Mouse (Mus musculus): ENCODE measurements around the gene Olfr1532-ps1. TPM values are rescaled to one million over a fixed set of nuclear protein-coding genes. Genes with fewer than 3 reads are reported as not detected.

The Olfr1532-ps1 gene
- polyA plus RNA-seq (2021; fragmentation: Nextera tagmentation) = not detected in 2 replicates
- long read RNA-seq, experiment 1 = 0 reads
- long read RNA-seq, experiment 2 = 0 reads

DNA sequence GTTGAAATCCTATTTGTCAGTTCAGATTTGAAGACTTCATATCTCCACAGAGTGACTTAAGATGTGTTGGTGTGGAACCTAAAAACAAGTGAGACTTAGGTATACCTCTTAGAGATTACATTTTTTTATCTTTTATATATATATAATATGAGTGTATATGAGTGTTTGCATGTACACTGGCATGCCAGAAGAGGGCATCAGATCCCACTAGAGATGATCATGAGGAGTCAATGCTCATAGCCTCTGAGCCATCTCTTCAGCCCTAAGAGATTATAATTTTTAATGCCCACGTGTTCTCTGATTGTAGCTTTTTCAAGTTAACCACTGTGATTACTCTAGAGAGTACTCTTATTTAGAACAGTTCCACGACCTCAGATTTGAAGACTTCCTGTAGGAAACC is at the start of gene Olfr1532-ps1:
Olfr1532-ps1 (plus strand) TSS at position 326 of the 400 bp plus-strand sequence.

DNA sequence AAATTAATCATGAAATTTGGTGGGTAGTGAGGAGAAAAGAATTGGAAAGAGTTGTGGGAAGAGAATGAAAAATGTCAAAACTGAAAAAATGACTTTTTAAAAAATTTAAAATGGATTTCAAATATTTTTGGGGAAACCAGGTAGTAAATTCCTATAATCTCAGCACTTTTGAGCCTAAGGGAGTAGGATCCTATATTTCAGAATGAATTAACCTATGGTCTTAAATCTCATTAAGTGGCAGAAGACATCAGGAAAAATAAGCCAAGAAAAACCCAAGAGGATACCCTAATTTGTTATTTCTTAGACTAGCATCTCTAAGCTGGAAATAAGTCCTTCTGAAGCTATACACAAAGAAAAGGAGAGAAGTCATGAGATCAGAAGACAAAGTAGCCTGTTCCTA is 44.9 kb upstream of the Olfr1532-ps1 start, which contains the start of gene Olfr704:
Olfr704 (plus strand) TSS at position 301 of the 400 bp plus-strand sequence.

DNA sequence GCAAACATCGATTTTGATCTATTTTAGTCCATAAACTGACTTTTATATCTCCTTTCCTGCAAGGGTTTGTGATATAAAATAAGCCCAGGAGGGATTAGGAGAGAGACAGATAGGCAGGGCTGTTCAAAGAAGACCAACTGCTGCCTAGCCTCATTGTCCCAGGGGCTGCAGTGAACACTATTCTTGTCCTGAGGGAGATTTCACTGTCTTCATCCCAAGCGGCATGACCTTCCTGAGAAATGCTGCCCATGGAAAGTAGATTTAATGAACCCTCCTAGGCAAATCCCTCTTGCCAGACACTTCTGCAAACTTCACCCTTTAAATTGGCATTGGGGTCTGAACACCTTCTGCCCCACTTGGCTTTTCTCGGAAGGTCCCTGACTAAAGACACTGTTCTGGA is 31.0 kb upstream of the Olfr1532-ps1 start, which contains the start of gene Olfr705:
Olfr705 (minus strand) TSS at position 101 of the 400 bp plus-strand sequence.

DNA sequence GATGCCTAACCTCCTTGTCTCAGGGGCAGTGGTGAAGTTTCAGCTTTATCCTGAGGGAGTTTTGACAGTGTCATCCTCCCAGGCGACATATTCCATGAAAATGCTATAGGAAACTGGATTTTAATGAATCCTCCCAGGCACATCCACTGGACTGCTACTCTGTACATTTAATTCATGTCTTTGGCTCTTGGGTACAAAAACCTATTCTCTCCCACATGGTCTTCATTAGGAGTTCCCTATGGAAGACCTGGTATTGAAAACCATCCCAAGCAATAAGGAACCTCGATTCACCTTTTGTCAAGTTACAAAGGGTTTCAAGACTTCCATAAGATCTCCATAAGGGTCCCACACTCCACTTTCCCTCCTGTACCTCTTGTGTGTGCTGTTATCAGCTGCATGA is 19.7 kb upstream of the Olfr1532-ps1 start, which contains the start of gene Olfr706:
Olfr706 (minus strand) TSS at position 101 of the 400 bp plus-strand sequence.

GRCm38 (mm10) chr7:106901141-106901540 is 6.7 kb upstream of the Olfr1532-ps1 start, which contains the start of gene Olfr707:
Gene Olfr707 (minus strand): TSS chr7:106901241.

GRCm38 (mm10) chr7:106932119-106932518 is 24.3 kb downstream of the Olfr1532-ps1 start, which contains the start of gene Olfr709-ps1:
Gene Olfr709-ps1 (minus strand): TSS chr7:106932219.

GRCm38 (mm10) chr7:106948212-106948611 is 40.4 kb downstream of the Olfr1532-ps1 start, which contains the start of gene Olfr710:
Gene Olfr710 (minus strand): TSS chr7:106948312.

DNA sequence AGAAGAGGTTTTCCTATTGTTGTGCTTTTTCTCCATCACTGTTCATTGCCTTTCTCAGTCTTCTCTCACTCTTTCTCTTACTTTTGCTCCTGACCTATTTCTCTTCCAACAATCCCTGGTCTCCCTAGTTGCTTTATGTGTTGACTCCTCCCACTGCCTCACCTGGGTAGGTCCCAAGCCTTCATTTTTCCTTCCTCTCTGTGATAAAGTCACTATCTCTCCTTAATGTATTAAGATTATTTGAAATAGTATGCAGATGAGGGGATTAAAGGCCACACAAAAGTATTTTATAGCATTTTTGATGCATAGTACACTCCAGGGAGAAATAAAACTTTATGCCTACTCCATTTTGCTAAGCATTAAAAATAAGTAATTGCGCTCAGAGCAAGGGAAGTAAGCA is 56.0 kb downstream of the Olfr1532-ps1 start, which contains the start of gene Olfr6:
Olfr6 (minus strand) TSS at position 101 of the 400 bp plus-strand sequence.

Other genes starting within 250 kb of the Olfr1532-ps1 start
- not detected in 2 replicates for gene Olfr693, start 227.4 kb upstream of the Olfr1532-ps1 start, polyA plus RNA-seq (2021; fragmentation: Nextera tagmentation)
- not detected in 2 replicates for gene Olfr694, start 216.2 kb upstream of the Olfr1532-ps1 start, polyA plus RNA-seq (2021; fragmentation: Nextera tagmentation)
- not detected in 2 replicates for gene Olfr695, start 191.6 kb upstream of the Olfr1532-ps1 start, polyA plus RNA-seq (2021; fragmentation: Nextera tagmentation)
- not detected in 2 replicates for gene Olfr697, start 165.6 kb upstream of the Olfr1532-ps1 start, polyA plus RNA-seq (2021; fragmentation: Nextera tagmentation)
- gene Olfr698, start 152.6 kb upstream of the Olfr1532-ps1 start, polyA plus RNA-seq (2021; fragmentation: Nextera tagmentation) = not detected in 2 replicates
- not detected in 2 replicates for gene Olfr699, start 114.8 kb upstream of the Olfr1532-ps1 start, polyA plus RNA-seq (2021; fragmentation: Nextera tagmentation)
- not detected in 2 replicates for gene Olfr700, start 99.2 kb upstream of the Olfr1532-ps1 start, polyA plus RNA-seq (2021; fragmentation: Nextera tagmentation)
- gene Olfr701, start 93.9 kb upstream of the Olfr1532-ps1 start, polyA plus RNA-seq (2021; fragmentation: Nextera tagmentation) = not detected in 2 replicates
- gene Olfr702, start 74.1 kb upstream of the Olfr1532-ps1 start, polyA plus RNA-seq (2021; fragmentation: Nextera tagmentation) = not detected in 2 replicates
- not detected in 2 replicates for gene Olfr703, start 64.6 kb upstream of the Olfr1532-ps1 start, polyA plus RNA-seq (2021; fragmentation: Nextera tagmentation)
- gene Olfr704, start 44.8 kb upstream of the Olfr1532-ps1 start, polyA plus RNA-seq (2021; fragmentation: Nextera tagmentation) = not detected in 2 replicates
- not detected in 2 replicates for gene Olfr705, start 31.1 kb upstream of the Olfr1532-ps1 start, polyA plus RNA-seq (2021; fragmentation: Nextera tagmentation)
- gene Olfr706, start 19.8 kb upstream of the Olfr1532-ps1 start, polyA plus RNA-seq (2021; fragmentation: Nextera tagmentation) = not detected in 2 replicates
- not detected in 2 replicates for gene Olfr707, start 6.8 kb upstream of the Olfr1532-ps1 start, polyA plus RNA-seq (2021; fragmentation: Nextera tagmentation)
- not detected in 2 replicates for gene Olfr709-ps1, start 24.2 kb downstream of the Olfr1532-ps1 start, polyA plus RNA-seq (2021; fragmentation: Nextera tagmentation)
- not detected in 2 replicates for gene Olfr710, start 40.3 kb downstream of the Olfr1532-ps1 start, polyA plus RNA-seq (2021; fragmentation: Nextera tagmentation)
- gene Olfr6, start 55.9 kb downstream of the Olfr1532-ps1 start, polyA plus RNA-seq (2021; fragmentation: Nextera tagmentation) = not detected in 2 replicates
- gene Olfr711, start 67.5 kb downstream of the Olfr1532-ps1 start, polyA plus RNA-seq (2021; fragmentation: Nextera tagmentation) = not detected in 2 replicates
- not detected in 2 replicates for gene Olfr2, start 98.1 kb downstream of the Olfr1532-ps1 start, polyA plus RNA-seq (2021; fragmentation: Nextera tagmentation)
- gene Olfr713, start 123.2 kb downstream of the Olfr1532-ps1 start, polyA plus RNA-seq (2021; fragmentation: Nextera tagmentation) = not detected in 2 replicates
- not detected in 2 replicates for gene Olfr714, start 163.0 kb downstream of the Olfr1532-ps1 start, polyA plus RNA-seq (2021; fragmentation: Nextera tagmentation)
- gene Olfr17, start 185.2 kb downstream of the Olfr1532-ps1 start, polyA plus RNA-seq (2021; fragmentation: Nextera tagmentation) = not detected in 2 replicates
- gene Olfr715b, start 202.4 kb downstream of the Olfr1532-ps1 start, polyA plus RNA-seq (2021; fragmentation: Nextera tagmentation) = not detected in 2 replicates
- gene Olfr715, start 223.1 kb downstream of the Olfr1532-ps1 start, polyA plus RNA-seq (2021; fragmentation: Nextera tagmentation) = not detected in 2 replicates
- not detected in 2 replicates for gene Olfr716, start 230.3 kb downstream of the Olfr1532-ps1 start, polyA plus RNA-seq (2021; fragmentation: Nextera tagmentation)

Data from layer of hippocampus, adult 6 months (tissue).